Mouse (Mus musculus): ENCODE results near the gene Pex14. TPM values are rescaled to one million over a fixed set of nuclear protein-coding genes. Genes with fewer than 3 reads are reported as not detected.

Pex14 gene
- polyA plus RNA-seq, 1 experiment from 2014 or later = 50.6 TPM

DNA sequence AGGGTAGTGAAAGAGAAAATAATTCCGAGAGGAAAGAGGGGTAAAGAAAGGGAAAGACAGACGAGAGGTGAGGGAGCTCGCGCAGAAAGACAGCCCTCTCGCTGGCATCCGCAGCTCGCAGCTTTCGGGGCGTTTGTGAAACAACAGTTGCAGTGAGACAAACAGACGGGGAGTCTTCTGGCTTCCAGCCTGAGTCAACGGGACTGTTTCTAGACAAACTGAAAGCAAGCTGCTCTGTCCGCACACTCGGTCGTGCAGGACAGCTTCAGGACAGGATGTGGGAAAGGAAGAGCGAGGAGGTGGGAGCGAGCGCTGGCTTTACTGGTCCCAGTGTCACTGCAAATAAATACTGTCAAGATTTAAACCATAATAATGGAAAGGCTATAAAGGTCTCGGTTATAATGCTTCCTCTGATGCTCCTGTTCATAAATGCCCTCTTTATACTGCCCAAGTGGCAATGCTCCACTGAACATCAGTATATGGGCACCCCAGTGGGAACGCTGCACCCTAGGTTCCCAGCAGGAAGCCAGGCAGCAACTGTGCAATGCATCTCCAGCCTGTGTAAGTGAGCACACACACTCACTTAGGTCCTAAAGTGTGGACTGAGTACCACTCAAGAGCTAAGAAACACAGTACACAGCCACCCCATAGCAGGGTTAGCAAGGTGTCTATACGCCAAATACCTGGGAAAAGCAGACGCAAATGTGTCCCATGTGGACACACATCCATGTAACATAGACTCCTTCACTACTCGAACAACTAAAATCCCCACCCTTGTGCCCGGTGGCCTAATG lies 35.4 kb downstream of the Pex14 start:
- Histone ChIP-seq H3K4me1 (replicated peaks) (peaks cover 34% of the 10 kb centered on the region), H3K9me3 (no peaks in the 10 kb centered on the region), H3K9ac (replicated peaks) (no peak overlapping the region), H3K27me3 (peaks cover 3% of the 10 kb centered on the region; the same call in 1 of the 2 replicates), H3K4me2 (replicated peaks) (no peak overlapping the region), H3K36me3 (peaks cover 6% of the 10 kb centered on the region; the same call in 1 of the 2 replicates), H3K4me3 (replicated peaks) (no peak overlapping the region), H3K27ac (no peak overlapping the region)
- WGBS = 90% methylated on average over 23 of the region's 23 CpGs
- ATAC-seq = no peak

DNA sequence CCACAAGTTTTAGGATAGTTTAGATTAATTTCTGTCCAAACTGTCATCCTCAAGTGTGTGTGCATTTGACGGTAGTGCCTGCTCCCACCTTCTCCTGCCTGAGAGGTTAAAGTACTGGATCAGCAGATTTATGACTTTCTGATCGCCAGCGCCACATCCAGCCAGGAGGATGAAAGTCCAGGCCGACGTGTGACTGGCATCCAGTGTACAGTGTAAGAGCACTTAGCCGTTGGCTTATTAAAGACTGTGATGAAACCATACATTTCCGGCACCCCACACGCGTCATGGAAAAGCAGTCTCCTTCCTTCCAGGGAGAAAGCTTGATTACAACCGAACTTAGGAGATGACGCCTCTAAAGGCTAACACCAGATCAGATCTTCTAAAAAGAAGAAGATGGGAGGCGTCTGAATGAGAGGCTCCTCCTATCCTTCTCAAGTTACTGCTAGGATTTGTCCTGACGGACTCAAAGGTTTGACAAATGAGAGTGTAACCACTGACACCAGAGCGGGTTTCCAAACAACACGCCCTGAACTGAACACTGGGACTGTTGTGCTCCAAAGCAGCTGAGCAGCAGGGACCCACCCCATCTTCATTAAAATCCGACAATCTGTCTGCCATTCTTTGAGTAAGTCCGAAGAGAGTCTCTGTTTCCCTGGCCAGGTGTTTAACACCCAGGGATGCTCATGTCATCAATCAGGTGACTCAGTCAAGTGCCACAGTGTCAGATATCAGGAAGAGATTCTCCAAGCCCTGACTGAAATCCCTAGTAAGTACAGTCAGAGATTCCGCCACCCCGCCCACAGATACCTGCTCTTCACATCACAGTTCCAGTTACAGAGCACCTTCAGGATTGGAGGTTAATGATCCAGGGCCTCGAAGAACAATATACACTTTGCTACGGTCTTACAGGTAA lies 37.0 kb downstream of the Pex14 start:
- peaks cover 45% of the 10 kb centered on the region for H3K4me1 ChIP-seq (replicated peaks)
- H3K27me3 ChIP-seq = peaks cover 3% of the 10 kb centered on the region; the same call in 1 of the 2 replicates
- no peak overlapping the region for H3K4me2 ChIP-seq (replicated peaks)
- peaks cover 3% of the 10 kb centered on the region; the same call in 1 of the 2 replicates for H3K36me3 ChIP-seq
- H3K9ac ChIP-seq (replicated peaks) = no peak overlapping the region
- H3K4me3 ChIP-seq (replicated peaks) = no peak overlapping the region
- H3K9me3 ChIP-seq = no peaks in the 10 kb centered on the region
- WGBS = 67% methylated on average over 21 of the region's 21 CpGs
- no peak for ATAC-seq
- H3K27ac ChIP-seq = no peak overlapping the region

DNA sequence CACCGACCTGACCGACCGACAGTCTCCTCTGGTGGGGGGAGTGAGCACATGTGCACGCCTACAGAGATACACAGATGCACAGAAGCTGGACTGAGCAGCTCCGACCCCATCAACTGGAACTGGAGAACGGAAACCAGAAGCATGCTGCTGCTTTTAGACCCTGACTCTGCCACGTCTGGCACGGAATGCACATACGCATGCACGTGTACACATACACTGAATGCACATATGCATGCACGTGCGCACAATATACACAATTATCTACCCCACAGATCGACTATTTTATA lies 38.3 kb downstream of the Pex14 start:
- H3K4me3 ChIP-seq (replicated peaks) = no peak overlapping the region
- H3K27ac ChIP-seq = 0 out of 2 replicates have a peak overlapping the region, but pooled peaks have one; percentile 12
- no peak overlapping the region for H3K4me2 ChIP-seq (replicated peaks)
- no peaks in the 10 kb centered on the region for H3K36me3 ChIP-seq
- H3K9me3 ChIP-seq = no peaks in the 10 kb centered on the region
- 68% methylated on average over 13 of the region's 13 CpGs for WGBS
- H3K27me3 ChIP-seq = peaks cover 3% of the 10 kb centered on the region; the same call in 1 of the 2 replicates
- peak; percentile 16; the same call in 1 of the 2 replicates for ATAC-seq
- H3K9ac ChIP-seq (replicated peaks) = no peak overlapping the region
- H3K4me1 ChIP-seq (replicated peaks) = peaks cover 50% of the 10 kb centered on the region

DNA sequence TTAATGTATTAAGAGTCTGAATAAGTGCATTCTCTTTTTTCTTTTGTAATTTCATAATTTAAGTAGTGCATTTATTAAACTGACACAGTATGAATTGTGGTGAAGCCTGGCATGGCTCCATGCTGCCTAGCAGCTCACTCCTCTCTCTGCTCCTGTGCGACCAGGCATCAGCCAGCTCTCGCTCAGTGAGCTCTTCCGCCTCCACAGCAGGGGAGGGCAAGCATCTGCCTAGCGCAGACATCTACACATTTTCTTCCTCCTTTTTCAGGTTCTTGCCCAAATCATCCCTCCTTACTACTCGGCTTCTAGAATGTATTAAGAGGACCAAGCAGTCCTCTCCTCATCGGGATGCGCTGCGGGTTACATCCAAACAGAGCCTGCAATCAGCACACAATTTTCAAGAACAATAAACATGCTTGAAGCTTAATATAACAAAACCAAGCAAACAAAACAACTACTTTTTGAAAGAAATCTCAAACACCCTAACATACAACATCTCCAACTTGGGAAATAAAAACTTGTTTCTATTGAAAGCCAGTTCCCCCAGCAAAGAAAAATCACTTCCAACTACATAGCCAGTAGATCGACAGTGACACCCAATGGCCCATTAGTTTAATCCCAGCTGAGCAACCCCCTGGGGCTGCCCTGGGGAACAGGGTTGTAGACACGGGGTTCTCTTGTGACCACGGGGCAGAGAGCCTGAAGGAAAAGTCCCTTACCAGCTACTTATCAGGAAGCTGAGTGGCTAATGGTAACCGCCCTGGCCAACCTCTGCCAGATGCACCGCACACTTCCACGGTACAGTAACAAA lies 38.9 kb downstream of the Pex14 start:
- 0 out of 2 replicates have a peak, but pooled peaks have one; percentile 3 for ATAC-seq
- Histone ChIP-seq H3K9me3 (no peaks in the 10 kb centered on the region), H3K36me3 (no peaks in the 10 kb centered on the region), H3K4me1 (replicated peaks) (peaks cover 52% of the 10 kb centered on the region), H3K4me3 (replicated peaks) (no peak overlapping the region), H3K27ac (no peak overlapping the region), H3K9ac (replicated peaks) (no peak overlapping the region), H3K4me2 (replicated peaks) (no peak overlapping the region), H3K27me3 (peaks cover 3% of the 10 kb centered on the region; the same call in 1 of the 2 replicates)
- 34% methylated on average over 14 of the region's 14 CpGs for WGBS

DNA sequence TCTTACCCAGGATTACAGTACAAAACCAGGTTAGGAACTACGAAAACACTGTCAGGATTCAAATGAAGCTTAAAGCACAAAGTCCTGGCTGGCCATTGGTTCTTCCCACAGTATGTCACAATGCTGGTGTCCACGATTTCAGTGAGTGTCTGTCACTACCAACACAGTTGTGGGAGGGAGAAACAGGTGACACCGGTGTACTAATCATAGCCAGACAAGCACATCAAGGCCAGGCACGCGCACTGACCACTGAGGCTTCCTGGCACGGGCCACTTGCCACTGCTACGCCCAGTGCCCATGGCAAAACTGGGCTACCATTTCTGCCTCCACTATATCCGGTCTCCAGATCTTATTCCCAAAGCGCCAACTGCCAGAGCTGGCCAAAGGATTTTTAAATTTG lies 40.0 kb downstream of the Pex14 start:
- H3K36me3 ChIP-seq = no peaks in the 10 kb centered on the region
- no peaks in the 10 kb centered on the region for H3K9me3 ChIP-seq
- no peak overlapping the region for H3K4me3 ChIP-seq (replicated peaks)
- no peak for ATAC-seq
- H3K4me2 ChIP-seq (replicated peaks) = no peak overlapping the region
- peaks cover 52% of the 10 kb centered on the region for H3K4me1 ChIP-seq (replicated peaks)
- no peak overlapping the region for H3K9ac ChIP-seq (replicated peaks)
- H3K27me3 ChIP-seq = peaks cover 3% of the 10 kb centered on the region; the same call in 1 of the 2 replicates
- WGBS = 94% methylated on average over 9 of the region's 9 CpGs
- no peak overlapping the region for H3K27ac ChIP-seq

DNA sequence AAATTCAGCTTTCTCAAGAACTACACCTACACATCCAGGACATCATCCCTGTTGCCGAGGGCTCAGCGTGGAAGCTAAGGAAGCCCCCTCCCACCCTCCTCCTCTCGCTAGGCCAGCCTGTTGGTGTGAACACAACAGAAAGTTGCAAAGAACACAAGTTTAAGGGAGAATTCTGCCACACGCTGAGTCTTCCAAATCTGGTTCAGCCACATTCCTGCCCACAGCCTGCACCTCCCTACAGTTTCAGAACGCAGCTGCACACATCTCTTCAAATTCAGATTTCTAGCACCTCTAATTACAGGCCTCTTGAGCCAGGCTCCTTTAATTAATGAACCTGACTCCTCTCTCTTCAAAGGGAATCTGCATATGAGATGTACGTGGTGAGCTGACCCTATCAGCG lies 41.4 kb downstream of the Pex14 start:
- Histone ChIP-seq H3K9ac (replicated peaks) (no peak overlapping the region), H3K9me3 (no peaks in the 10 kb centered on the region), H3K4me3 (replicated peaks) (no peak overlapping the region), H3K27me3 (peaks cover 3% of the 10 kb centered on the region; the same call in 1 of the 2 replicates), H3K27ac (no peak overlapping the region), H3K4me1 (replicated peaks) (peaks cover 52% of the 10 kb centered on the region), H3K36me3 (no peaks in the 10 kb centered on the region), H3K4me2 (replicated peaks) (no peak overlapping the region)
- ATAC-seq = no peak
- WGBS = 52% methylated on average over 7 of the region's 7 CpGs

DNA sequence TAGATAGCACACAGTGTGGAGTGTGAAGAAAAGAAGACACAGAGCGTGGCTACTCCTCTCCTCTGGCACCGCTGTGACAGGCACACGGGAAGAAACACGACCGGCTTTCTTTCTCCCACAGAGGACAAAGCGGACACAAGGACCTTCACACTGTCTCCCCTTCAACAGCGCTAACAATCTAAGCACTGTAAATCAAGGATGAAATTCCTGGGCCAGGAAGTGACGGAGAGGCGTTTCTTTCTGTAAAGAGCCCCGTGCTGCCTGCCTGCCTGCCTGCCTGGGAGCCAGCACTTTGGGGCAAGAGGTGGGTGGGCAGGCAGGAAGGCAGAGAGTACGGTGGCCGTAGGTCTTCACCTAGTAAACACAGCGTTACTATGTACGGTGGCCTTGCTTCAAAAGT lies 42.2 kb downstream of the Pex14 start:
- H3K36me3 ChIP-seq = no peaks in the 10 kb centered on the region
- no peaks in the 10 kb centered on the region for H3K9me3 ChIP-seq
- H3K27ac ChIP-seq = no peak overlapping the region; the same call in 1 of the 2 replicates
- H3K9ac ChIP-seq (replicated peaks) = peak overlapping the region; percentile 46; the same call in 1 of the 2 replicates
- H3K4me1 ChIP-seq (replicated peaks) = peaks cover 52% of the 10 kb centered on the region
- no peak; the same call in 1 of the 2 replicates for ATAC-seq
- no peak overlapping the region for H3K4me3 ChIP-seq (replicated peaks)
- no peak overlapping the region for H3K4me2 ChIP-seq (replicated peaks)
- peaks cover 3% of the 10 kb centered on the region; the same call in 1 of the 2 replicates for H3K27me3 ChIP-seq
- WGBS = 52% methylated on average over 14 of the region's 14 CpGs

DNA sequence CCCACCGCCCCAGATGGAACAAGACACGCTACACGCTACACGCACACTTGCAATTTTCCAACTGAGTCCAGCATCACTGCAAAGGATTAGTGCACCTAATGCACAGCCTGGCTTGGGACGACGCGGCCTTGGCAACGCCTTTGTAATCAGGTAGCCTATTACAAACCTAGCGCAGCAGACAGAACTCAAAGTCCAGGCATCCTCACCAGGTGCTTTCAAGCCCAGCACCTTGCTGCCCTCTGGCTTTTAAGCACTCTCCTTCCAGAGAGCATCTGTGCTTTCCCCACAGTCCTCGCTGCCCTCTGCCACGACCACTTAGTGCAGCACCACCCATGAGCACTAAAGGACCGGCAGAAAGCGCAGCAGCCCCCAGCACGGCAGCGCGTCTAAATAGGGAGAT lies 42.7 kb downstream of the Pex14 start:
- H3K27me3 ChIP-seq = peaks cover 3% of the 10 kb centered on the region; the same call in 1 of the 2 replicates
- peak overlapping the region; percentile 46; the same call in 1 of the 2 replicates for H3K9ac ChIP-seq (replicated peaks)
- peak; percentile 31; the same call in 1 of the 2 replicates for ATAC-seq
- WGBS = 70% methylated on average over 16 of the region's 16 CpGs
- H3K36me3 ChIP-seq = no peaks in the 10 kb centered on the region
- 0 out of 2 replicates have a peak overlapping the region, but pooled peaks have one; percentile 35 for H3K27ac ChIP-seq
- no peaks in the 10 kb centered on the region for H3K9me3 ChIP-seq
- H3K4me2 ChIP-seq (replicated peaks) = no peak overlapping the region
- peaks cover 51% of the 10 kb centered on the region for H3K4me1 ChIP-seq (replicated peaks)
- H3K4me3 ChIP-seq (replicated peaks) = no peak overlapping the region

DNA sequence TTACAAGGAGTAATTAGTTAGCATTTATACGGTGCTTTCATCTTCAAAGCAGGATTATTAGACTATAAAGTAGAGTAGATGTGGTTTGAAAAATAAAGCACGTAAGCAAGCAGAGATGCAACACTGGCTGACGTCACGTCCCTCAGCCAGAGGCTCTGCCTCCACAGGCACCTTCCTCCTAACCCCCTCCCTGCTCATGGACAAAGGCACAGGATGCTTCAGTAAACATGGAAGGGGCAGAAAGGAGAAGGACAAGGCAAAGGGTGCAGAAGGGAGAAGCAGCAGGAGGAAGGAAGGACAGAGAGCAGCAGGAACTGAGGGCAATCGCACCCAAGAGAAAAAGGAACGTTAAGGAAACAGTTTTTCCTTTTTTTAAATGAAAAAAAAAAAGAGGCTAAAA lies 43.8 kb downstream of the Pex14 start:
- WGBS = 47% methylated on average over 6 of the region's 6 CpGs

DNA sequence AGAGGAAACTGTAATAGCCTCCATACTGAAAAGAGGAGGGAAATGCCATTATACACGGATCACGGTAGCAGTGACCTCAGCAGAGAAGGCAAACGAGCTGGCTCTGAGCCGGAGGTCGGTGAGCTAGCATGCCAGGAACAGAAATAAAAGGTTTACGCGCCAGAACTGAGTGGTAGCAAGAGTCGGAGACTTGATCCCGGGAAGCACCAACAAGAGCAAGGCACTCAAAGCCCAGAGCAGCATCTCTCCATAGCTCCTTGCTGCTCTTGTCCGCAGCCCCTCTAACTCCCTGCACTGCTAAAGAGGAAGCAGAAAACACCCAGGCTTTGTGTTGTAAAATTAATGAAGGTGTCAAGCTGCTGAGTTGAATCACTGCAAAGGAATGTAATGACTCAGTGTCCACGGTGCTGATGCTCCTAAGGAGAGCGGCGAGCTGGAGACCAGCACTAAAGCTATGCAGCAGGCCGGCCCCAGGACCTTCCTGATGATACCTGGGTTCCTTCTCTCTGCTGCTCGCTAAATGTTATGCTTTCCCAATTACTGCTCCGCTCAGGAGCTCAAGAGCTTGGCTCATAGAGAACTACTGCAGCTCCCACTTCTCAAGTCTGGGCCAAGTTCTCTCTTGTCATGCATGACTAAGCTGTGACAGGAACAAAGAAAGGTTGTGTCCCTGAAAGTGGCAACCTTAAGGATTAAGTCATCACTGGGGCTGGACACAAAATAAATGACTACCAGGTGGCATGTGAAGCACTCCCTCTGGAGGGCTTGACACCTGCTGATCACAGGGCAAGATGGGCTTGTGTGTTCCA lies 50.1 kb downstream of the Pex14 start:
- Histone ChIP-seq H3K4me3 (replicated peaks) (no peak overlapping the region), H3K9ac (replicated peaks) (no peak overlapping the region; the same call in 1 of the 2 replicates), H3K9me3 (no peaks in the 10 kb centered on the region), H3K4me1 (replicated peaks) (peaks cover 36% of the 10 kb centered on the region), H3K4me2 (replicated peaks) (peak overlapping the region; percentile 33), H3K36me3 (no peaks in the 10 kb centered on the region), H3K27me3 (peaks cover 44% of the 10 kb centered on the region), H3K27ac (peak overlapping the region; percentile 57)
- WGBS = 5% methylated on average over 16 of the region's 16 CpGs
- ATAC-seq = peak; percentile 59

More for the DNA sequence above, 43.8 kb downstream of the Pex14 start:
- no peak overlapping the region for H3K27ac ChIP-seq
- no peak overlapping the region for H3K9ac ChIP-seq (replicated peaks)
- ATAC-seq = no peak
- H3K4me1 ChIP-seq (replicated peaks) = peaks cover 41% of the 10 kb centered on the region
- no peaks in the 10 kb centered on the region for H3K9me3 ChIP-seq
- peaks cover 13% of the 10 kb centered on the region for H3K27me3 ChIP-seq
- no peak overlapping the region for H3K4me2 ChIP-seq (replicated peaks)
- H3K36me3 ChIP-seq = no peaks in the 10 kb centered on the region
- no peak overlapping the region for H3K4me3 ChIP-seq (replicated peaks)

Data from midbrain, embryonic 13.5 days (tissue).